Mouse (Mus musculus) liver, embryonic 14.5 days (tissue): ENCODE data around the gene Trim16. TPM values are rescaled to one million over a fixed set of nuclear protein-coding genes. Genes with fewer than 3 reads are reported as not detected.

Experiments used
- ATAC-seq: fragments of 200-750 bp; cut with Nextera tagmentation; 2 replicates; pipeline ENCODE4 v1.8.0; 2017; ENCODE audit warnings: moderate number of reproducible peaks, mild to moderate bottlenecking, moderate library complexity; ENCODE audit not compliant: insufficient read depth
- DNase-seq, 3 experiments: peaks; one replicate each; pipeline ENCODE4 v3.0.0-alpha.2; 2012 to 2013; ENCODE audit warnings: low read depth in 3 of 3, low spot score in 3 of 3
- H3K27ac ChIP-seq: fragments of 300-500 bp; sonication (generic); 2 replicates; pipeline ENCODE4 v1.5.1; 2014; ENCODE audit warnings: moderate library complexity, mild to moderate bottlenecking, control low read depth, inconsistent platforms
- H3K27me3 ChIP-seq: fragments of 300-500 bp; sonication (generic); 2 replicates; pipeline ENCODE4 v1.6.1; 2014; ENCODE audit warnings: mild to moderate bottlenecking, low read length, moderate library complexity; ENCODE audit not compliant: control insufficient read depth, insufficient read depth
- H3K36me3 ChIP-seq: fragments of 300-500 bp; sonication (generic); replicated peaks from 2 replicates; pipeline ENCODE4 v1.6.1; 2014; ENCODE audit warnings: low read depth; ENCODE audit not compliant: control insufficient read depth, insufficient read depth
- H3K4me1 ChIP-seq, 2 experiments: fragments of 200-500 bp in 1 of 2; fragments of 300-500 bp in 1 of 2; sonication (generic) in 1 of 2; replicated peaks; 2 replicates each; pipeline ENCODE4 v1.6.1; 2012 to 2014; ENCODE audit warnings: antibody characterized with exemption in 1 of 2, inconsistent platforms in 1 of 2, low read length in 1 of 2; ENCODE audit not compliant: control insufficient read depth in 2 of 2, insufficient read depth in 2 of 2
- H3K4me2 ChIP-seq: fragments of 300-500 bp; sonication (generic); 2 replicates; pipeline ENCODE4 v1.6.1; 2014; ENCODE audit warnings: low read depth, mild to moderate bottlenecking, control low read depth, moderate library complexity
- H3K4me3 ChIP-seq, 2 experiments: fragments of 200-500 bp in 1 of 2; fragments of 300-500 bp in 1 of 2; sonication (generic) in 1 of 2; 2 replicates each; pipeline ENCODE4 v1.5.1; 2012 to 2014; ENCODE audit warnings: low read depth in 2 of 2, low read length in 2 of 2, mild to moderate bottlenecking in 2 of 2, control low read depth in 1 of 2, inconsistent platforms in 1 of 2, moderate library complexity in 1 of 2; ENCODE audit not compliant: insufficient read depth in 1 of 2
- H3K9ac ChIP-seq: fragments of 300-500 bp; sonication (generic); replicated peaks from 2 replicates; pipeline ENCODE4 v1.6.1; 2014; ENCODE audit warnings: mild to moderate bottlenecking, control low read depth, moderate library complexity
- H3K9me3 ChIP-seq: fragments of 300-500 bp; sonication (generic); 2 replicates; pipeline ENCODE4 v1.6.1; 2016; ENCODE audit warnings: low read length, mixed read lengths; ENCODE audit not compliant: control insufficient read depth
- CTCF ChIP-seq: IDR thresholded peaks from 2 replicates; pipeline ENCODE4 v1.5.1; 2016; ENCODE audit warnings: antibody characterized with exemption, low read depth, control low read depth
- EP300 ChIP-seq: IDR thresholded peaks from 2 replicates; pipeline ENCODE4 v1.6.1; 2016; ENCODE audit warnings: antibody characterized with exemption, low read depth
- WGBS: fragments of 180-500 bp; shearing (Covaris S2); extraction: QIAGEN DNeasy Blood & Tissue Kit; methylation state at CpG from one replicate; pipeline ENCODE4 v1.1.7; 2014; ENCODE audit not compliant: insufficient replicate concordance; 5-methylcytosine and 5-hydroxymethylcytosine counted together
- polyA plus RNA-seq, 2 experiments: library from polyadenylated mRNA; depleted of rRNA in 1 of 2; stranded (reverse) in 1 of 2; unstranded in 1 of 2; fragments of >200 nt; fragmentation: Nextera tagmentation in 1 of 2; extraction: Ambion mirVana in 1 of 2; gene quantifications; 2 replicates each; pipeline versions ENCODE4 v1.2.1 to v1.2.3; 2012 to 2014

Trim16 gene
- polyA plus RNA-seq, 2 experiments, result 0.39 to 0.43 TPM

DNA sequence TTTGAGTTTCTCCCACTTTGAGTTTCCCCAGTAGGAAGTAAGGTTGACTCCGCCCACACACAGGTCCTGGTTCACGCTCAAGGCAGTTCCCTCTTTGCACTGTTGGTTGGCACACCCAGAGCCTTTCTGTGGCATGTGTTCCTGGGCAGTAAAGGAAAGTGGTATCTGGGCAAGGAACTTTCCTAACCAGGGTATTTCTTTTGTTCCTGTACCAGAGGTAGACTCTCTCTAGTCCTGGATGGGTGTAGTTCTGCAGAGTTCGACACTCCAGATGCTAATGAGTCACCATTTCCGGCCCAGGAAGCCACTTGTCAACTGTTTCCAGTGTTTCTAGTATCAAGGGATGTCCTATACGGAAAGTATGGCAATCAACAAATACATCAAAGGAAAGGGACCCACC is 1.9 kb downstream of the Trim16 start:
- Histone ChIP-seq H3K4me3 (no peak overlapping the region), H3K4me1 (peaks cover 2 to 24% of the 10 kb centered on the region in 2 experiments; a peak in 2 of 4 replicates), H3K36me3 (no peaks in the 10 kb centered on the region), H3K9ac (no peak overlapping the region), H3K27me3 (no peaks in the 10 kb centered on the region; the same call in 1 of the 2 replicates), H3K27ac (no peak overlapping the region), H3K9me3 (no peaks in the 10 kb centered on the region), H3K4me2 (peak overlapping the region; percentile 13; the same call in 1 of the 2 replicates)
- whole genome bisulfite sequencing, result 25% methylated on average over 5 of the region's 5 CpGs
- ATAC-seq (no peak), DNase-seq (no peak)
- no peak for TF ChIP-seq CTCF
- no peak for TF ChIP-seq EP300

DNA sequence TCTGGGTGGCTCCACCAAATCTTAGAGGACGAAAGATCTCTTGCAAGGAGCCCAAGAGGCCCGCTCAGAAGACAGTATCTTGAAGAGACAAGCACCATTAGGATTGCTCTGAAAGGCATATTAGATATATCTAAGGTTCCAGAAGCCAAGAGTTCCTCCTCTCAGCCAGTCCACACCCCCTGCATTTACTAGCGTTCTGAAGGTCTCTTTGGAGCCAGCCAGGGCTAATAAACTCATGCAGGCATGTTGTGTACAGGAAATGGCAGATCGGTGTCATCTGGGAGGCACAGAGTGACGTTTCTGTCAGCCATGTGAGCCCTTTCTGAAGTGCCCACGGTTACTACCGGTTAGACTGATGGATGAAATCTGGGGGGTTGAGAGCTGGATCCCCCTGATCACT is 4.2 kb downstream of the Trim16 start:
- no peak overlapping the region for H3K4me3 ChIP-seq
- H3K4me1 ChIP-seq, result peaks cover 2 to 19% of the 10 kb centered on the region in 2 experiments; a peak in 2 of 4 replicates
- no peaks in the 10 kb centered on the region for H3K9me3 ChIP-seq
- H3K9ac ChIP-seq, result no peak overlapping the region
- ATAC-seq (no peak), DNase-seq (no peak)
- H3K36me3 ChIP-seq, result no peaks in the 10 kb centered on the region
- TF ChIP-seq CTCF, result no peak
- no peak for TF ChIP-seq EP300
- 14% methylated on average over 7 of the region's 7 CpGs for WGBS
- no peak overlapping the region for H3K4me2 ChIP-seq
- no peaks in the 10 kb centered on the region; the same call in 1 of the 2 replicates for H3K27me3 ChIP-seq
- no peak overlapping the region for H3K27ac ChIP-seq

DNA sequence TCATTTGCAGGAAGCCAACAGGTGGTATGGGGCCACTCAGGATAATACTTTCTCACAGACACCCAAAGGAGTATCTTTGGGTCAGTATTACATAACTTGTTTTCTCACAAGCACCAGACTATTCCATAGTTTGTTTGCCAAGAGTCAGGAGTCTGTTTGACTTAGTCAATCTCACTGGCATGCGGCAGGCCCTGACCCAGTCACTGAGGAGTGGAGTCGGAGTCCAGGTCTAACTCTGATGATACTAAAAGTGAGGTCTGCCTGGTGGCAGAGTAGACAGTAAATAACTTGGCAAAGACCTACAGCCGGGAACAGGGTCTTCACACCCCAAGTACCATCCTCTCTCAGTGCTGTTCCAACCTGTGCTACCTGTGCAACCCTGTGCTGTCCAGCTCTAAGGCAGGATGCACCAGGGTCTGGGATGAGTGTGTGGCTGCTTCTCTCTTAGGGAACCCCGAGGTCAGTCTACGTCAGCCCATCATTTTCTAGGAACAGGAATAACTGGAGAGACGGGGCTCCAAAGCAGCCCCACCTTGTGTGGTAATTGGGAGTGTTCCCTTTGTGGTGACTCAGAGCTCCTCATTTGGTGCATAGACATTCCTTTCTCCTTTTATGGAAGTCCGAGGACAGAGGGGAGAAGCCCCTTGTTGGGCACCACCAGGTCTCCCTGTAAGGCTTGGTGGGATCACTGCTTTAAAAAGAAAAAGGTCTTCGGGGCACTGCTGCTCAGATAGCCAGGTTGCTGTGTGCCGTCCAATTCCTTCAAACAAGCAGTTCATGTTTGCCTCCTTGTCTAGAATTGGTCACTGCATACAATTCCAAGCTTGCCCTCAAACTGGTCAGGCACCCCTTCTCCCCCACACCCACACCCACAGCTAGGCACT is 5.4 kb downstream of the Trim16 start:
- H3K9ac ChIP-seq, result no peak overlapping the region
- ATAC-seq, result no peak
- no peak for DNase-seq
- TF ChIP-seq EP300 (no peak), CTCF (no peak)
- 58% methylated on average over 9 of the region's 9 CpGs for WGBS
- H3K36me3 ChIP-seq, result no peaks in the 10 kb centered on the region
- H3K9me3 ChIP-seq, result no peaks in the 10 kb centered on the region
- H3K27ac ChIP-seq, result no peak overlapping the region
- no peak overlapping the region for H3K4me2 ChIP-seq
- no peak overlapping the region for H3K4me3 ChIP-seq
- H3K4me1 ChIP-seq, result peaks cover 0 to 11% of the 10 kb centered on the region in 2 experiments; a peak in 2 of 4 replicates
- H3K27me3 ChIP-seq, result no peaks in the 10 kb centered on the region; the same call in 1 of the 2 replicates

DNA sequence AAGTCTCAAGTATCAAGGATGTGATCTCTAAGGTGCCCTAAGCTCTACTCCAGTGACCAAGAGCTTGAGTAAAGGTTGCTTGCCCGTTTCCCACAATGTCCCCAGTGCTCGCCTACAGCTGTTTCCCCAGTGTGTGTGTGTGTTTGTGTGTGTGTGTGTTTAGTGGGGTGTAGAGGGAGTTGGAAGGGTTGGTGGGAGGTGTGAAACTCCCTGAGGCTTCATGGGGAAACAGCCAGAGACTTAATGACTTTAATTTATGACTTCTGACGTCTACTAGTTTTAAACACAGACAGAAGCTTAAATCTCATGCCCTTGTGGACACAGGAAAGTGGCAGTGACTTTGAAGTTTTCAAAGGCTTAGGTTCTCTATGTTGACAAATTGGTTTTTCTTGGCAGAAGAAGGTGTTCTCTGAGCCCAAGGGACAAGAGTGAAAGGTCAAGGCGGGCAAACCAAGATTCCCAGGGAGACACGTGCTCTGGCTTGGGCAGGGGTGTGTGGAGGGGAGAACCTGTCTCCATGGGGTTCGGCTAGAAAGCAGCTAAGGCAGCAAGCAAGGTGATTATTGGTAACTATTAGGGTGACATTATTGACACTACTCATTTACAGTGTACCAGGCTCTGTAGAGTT is 6.2 kb downstream of the Trim16 start:
- Histone ChIP-seq H3K9ac (no peak overlapping the region), H3K4me3 (no peak overlapping the region), H3K4me2 (no peak overlapping the region), H3K9me3 (no peaks in the 10 kb centered on the region), H3K27ac (no peak overlapping the region), H3K36me3 (no peaks in the 10 kb centered on the region), H3K27me3 (no peaks in the 10 kb centered on the region; the same call in 1 of the 2 replicates), H3K4me1 (peaks cover 0 to 6% of the 10 kb centered on the region in 2 experiments; a peak in 1 of 4 replicates)
- 53% methylated on average over 6 of the region's 6 CpGs for WGBS
- TF ChIP-seq CTCF (no peak), EP300 (no peak)
- ATAC-seq (no peak), DNase-seq (no peak)

DNA sequence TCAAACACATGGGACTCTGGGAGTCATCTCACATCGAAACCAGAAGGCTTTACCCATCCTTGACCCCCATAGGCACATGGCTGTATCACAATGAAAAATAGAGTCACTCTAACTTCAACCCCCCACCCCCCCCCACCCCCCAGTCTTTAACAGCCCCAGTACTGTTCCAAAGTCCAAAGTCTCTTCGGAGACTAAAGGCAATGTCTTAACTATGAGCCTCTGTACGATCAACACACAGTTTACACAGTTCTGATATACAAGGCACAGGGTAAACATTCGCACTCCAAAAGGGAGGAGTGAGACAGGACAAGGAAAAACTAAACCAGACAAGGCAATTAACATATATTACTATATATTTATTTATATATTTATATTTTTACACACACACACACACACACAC is 7.1 kb downstream of the Trim16 start:
- no peak for DNase-seq
- H3K4me3 ChIP-seq, result no peak overlapping the region
- H3K4me1 ChIP-seq, result 0 out of 4 replicates have a peak, but pooled peaks cover 0 to 4% of the 10 kb centered on the region in 2 experiments
- no peaks in the 10 kb centered on the region for H3K27me3 ChIP-seq
- no peak for ATAC-seq
- WGBS, result 64% methylated on average over 4 of the region's 4 CpGs
- no peak overlapping the region for H3K9ac ChIP-seq
- H3K4me2 ChIP-seq, result no peak overlapping the region
- H3K9me3 ChIP-seq, result no peaks in the 10 kb centered on the region
- TF ChIP-seq CTCF, result no peak
- TF ChIP-seq EP300, result no peak
- no peaks in the 10 kb centered on the region for H3K36me3 ChIP-seq
- H3K27ac ChIP-seq, result no peak overlapping the region
